Mouse (Mus musculus): Measurements from ENCODE around the gene Syt8.

DNA sequence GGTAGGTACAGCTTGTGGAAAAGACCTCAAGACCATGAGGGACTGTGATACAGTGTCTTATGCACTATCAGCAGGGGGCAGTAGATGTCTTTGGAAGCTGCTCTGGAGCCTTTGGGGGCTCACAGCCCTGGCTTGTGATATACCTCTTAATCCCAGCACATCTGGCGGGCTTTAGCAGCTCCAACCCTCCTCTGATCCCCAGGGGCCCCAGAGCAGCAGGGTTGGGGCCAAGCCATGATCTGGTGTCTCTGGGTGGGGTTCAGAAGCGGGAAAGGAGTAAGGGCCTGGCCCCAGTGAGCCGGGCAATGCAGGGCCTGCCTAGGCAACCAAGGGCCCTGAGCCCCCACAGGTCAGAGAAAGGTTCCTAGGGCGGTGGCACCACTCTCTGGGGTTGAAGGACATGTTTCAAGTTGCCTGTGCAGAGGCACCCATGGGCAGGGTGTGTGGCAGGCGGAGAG lies 6.0 kb downstream of the Syt8 start:
- no peak for TF ChIP-seq GATA1 (IDR thresholded peaks at IDR 0.05; ENCODE audit: borderline replicate concordance, low read length)
- no peak for TF ChIP-seq FLI1 (IDR thresholded peaks at IDR 0.05; ENCODE audit: low read length)
